Mouse (Mus musculus): Measurements from ENCODE around the gene Ipo9. TPM values are rescaled to one million over a fixed set of nuclear protein-coding genes. Genes with fewer than 3 reads are reported as not detected.

The Ipo9 gene
- 10 to 100 TPM; 23.4 to 24.1 TPM for total RNA-seq (2021)
- long read RNA-seq, experiment 1, full-length matches to known transcripts: 3 of 3 reads
- long read RNA-seq, experiment 1, partial matches to known transcripts: 0 of 3 reads
- long read RNA-seq, experiment 1, other reads (novel, unspliced or antisense): 0 of 3 reads
- long read RNA-seq, experiment 2, full-length matches to known transcripts: 6 of 7 reads
- long read RNA-seq, experiment 2, partial matches to known transcripts: 0 of 7 reads
- long read RNA-seq, experiment 2, other reads (novel, unspliced or antisense): 1 of 7 reads

DNA sequence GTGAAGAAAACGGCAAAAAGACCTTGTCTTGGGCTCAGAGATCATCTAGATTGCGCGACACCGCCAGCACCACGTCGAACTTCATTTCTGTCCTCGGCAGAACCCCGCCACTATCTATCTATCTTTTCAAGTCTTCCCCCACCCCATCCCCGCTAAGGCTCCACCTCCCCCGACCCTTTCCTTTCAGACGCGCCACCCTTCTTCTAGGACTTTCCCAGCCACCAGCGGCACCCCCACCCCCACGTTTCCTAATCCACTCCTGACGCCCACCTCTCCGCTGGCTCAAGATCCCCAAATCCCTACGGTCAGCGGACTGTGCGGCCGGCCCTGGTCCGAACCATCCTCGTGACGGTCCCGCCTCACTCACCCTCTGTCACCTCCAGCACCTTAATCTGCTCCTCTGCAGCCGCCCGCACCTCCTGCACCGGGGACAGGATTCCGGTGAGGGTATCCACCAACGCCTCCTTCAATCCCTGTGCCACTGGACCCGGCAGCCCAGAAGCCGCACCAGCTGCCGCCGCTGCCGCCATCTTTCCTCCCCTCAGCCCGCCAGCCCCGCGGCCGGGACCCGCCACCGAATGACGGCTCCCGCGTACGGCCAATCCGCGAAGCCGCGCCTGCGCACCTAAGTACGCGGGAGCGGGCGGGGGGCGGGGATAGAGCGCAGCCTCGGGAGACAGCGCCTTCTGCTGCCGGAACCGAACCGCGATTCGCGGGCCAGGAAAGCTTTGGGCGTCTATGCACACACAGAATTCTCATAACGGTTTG, at the start of gene Ipo9:
Ipo9 (minus strand) TSS at position 599 of the 768 bp plus-strand sequence.
- intact Hi-C loops (cut with DNase I): no loop called here
- peak; percentile 84 to 91 for DNase-seq

DNA sequence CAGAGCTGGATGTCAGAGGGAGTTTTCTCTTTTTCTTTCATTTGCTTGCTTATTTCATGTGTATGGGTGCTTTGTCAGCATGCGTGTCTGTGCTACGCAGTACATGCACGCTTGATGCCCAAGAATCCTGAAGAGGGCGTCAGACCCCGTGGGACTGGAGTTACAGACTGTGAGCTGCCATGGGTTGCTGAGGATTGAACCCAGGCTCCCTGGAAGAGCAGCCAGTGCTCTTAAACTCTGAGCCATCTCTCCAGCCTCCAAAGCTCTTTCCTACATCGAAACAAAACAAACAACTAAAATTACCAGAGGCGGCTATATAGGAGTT, 45.2 kb upstream of the Ipo9 start:
- intact Hi-C loops (cut with DNase I): no loop called here

DNA sequence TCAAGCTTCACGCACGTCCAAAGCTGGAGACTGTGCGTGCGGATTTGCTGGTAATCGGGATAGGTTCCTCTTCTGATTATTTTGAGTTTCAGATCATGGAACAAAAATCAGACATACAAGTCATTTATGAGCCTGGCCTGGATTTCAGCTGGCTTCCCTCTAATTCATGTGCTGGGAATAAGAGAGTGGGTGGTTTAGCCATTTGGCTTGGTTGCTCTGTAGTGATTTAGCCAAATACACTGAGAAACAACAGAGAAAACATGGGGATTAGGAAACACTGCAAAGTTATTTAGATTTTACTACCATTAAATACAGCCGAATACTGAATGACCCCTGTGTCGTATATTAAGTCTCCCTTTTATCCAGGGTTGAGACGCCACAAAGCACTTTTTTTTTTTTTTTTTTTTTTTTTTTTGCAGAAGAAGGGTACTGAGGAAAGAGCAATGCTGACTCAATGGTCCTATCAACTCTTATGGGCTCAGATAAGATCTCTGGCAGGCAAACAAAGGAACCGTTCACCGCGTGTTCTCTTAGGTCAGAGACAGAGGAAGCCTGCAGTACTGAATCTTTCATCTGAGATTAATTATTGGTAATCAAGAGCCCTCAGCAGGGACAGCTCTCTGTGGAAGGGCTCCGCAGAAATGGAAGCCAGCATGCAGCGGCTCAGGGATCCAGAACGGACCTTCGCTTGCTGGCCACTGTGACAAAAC, 44.7 kb upstream of the Ipo9 start:
- intact Hi-C loops (cut with DNase I): no loop called here
- DNase-seq: no peak

More for the DNA sequence above, 45.2 kb upstream of the Ipo9 start:
- DNase-seq: no peak

DNA sequence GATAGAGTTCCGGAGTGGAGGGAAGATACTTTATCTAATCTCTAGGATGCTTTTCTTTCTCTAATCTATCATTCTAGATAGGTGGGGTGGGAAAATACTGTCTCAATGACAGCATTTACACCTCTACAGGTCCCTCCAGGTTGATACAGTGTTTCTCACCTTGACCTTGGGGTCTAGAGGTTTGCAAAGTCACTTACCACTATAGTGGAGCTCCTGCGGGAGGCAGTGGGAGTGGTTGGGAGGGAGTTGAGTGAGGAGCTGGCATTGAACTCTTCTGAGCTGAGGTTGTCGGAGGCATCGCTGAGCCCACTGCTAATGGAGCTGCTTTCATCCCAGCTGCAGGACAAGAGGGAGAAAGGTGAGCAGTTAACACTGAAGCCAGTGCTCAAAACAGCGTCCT, 42.2 kb upstream of the Ipo9 start:
- no peak for DNase-seq
- intact Hi-C loops (cut with DNase I): no loop called here

DNA sequence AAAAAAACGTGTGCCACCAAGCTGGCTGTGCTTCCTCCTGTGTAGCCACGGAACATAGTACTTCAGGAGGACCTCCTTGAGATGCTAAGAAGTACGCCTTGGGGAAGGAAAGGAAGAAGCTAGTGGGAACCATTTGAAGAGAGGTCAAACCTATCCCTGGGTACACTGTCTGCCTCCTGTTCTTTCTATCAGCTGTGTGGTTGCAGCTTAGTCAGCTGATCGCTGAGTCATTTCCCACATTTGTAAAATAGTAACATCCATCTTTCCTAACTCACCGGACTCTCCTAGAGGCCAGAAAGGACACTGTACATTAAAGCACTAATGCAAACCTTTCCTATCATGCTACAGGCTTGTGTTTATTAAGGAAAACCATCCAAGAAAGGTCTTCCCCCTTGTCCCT, 41.4 kb upstream of the Ipo9 start:
- DNase-seq: no peak
- intact Hi-C loops (cut with DNase I): no loop called here

DNA sequence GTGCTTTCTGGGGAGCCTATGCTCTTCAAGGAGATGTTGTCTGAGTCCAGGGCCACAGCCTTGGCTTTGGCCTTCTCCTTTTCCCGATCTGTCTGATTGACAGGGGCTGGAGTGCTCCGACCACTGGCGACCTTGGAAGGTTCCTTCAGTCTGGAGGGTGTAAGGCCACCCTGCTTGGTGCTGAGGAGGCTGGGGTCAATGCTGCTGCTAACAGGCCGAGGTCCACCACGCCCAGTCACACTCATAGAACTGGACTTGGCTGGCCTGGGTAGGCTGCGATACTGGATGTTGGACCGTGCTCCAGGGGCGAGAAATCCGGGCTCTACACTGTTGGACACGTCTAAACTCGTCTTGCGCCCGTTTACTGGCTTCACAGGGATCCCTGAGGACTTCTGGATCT, 40.2 kb upstream of the Ipo9 start:
- DNase-seq: no peak
- intact Hi-C loops (cut with DNase I): no loop called here

DNA sequence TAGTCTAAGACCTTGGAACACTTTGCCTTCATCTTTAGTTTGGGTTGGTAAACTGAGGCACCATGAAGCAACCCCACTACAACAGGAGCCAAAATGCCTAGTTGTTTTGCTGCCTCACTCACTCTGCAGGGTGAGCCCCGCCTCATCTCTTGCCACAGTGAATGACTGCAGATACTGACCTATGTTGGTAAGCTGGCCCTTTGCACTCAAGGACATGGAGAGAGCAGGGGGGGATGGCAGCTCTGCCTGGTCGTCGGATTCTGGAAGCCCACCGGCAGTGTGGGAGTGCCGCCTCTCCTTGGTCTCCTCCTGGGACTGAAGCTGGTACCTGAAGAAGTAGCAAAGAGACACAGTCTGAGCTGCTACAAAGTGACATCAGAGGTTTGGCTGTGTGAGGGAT, 37.2 kb upstream of the Ipo9 start:
- intact Hi-C loops (cut with DNase I): no loop called here
- DNase-seq: no peak

DNA sequence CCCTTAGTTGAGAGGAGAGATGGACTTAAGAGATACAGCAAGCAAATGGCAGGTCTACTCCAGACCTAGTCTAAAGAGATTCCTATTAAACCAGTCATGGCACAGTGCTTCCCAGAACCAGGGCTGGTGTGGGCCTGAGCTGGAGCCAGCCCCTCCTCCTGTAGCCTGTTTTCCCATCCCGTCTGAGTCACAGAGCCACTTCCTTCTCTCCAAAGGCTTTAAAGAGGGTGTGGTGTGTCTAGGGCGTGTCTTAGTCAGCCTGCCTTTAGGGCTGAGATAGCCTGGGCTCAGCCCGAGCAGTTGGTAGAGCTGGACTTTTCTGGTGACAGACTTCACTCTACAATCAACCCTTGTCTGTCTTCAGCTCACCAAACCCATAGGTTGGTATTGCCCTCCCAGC, 36.6 kb upstream of the Ipo9 start:
- no peak for DNase-seq
- intact Hi-C loops (cut with DNase I): no loop called here

DNA sequence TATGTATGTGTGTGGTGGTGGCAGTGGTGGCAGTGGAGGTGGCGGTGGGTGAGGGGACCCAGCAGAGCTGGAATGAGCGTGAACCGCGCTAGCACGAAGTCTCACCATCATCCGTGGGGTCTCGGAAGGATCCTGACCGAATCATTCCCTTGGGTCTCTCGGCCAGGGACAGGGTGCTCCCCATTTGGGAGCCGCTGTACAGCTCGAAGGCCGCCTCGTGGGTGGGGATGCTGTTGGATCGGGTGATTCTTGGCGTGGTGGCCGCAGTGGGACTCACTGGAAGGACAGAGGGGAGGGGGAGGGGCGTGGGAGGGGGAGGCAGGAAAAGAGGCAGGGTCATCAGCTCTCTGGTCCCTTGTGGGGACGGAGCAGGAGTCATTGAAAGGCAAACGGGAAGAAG, 35.4 kb upstream of the Ipo9 start:
- DNase-seq: no peak
- intact Hi-C loops (cut with DNase I): no loop called here

DNA sequence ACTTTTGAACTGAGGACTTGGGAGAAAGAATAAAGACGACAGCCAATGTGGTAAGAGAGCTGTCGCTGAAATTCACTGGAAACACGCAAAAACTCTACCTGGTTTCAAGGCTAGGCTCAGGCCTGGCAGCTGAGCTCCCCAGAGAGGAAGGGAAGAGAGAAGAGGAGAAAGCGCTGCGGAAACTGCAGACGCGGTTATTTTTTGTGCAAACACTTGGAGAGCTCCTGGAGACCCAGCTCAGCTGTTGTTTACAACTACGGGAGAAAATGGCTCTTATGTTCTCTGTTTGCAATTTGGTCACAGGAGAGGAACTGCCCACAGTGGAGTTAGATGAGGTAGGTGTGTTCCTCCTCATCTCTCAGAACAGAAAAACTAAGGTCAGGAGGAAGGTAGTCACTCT, 32.4 kb upstream of the Ipo9 start:
- intact Hi-C loops (cut with DNase I): no loop called here
- no peak for DNase-seq

DNA sequence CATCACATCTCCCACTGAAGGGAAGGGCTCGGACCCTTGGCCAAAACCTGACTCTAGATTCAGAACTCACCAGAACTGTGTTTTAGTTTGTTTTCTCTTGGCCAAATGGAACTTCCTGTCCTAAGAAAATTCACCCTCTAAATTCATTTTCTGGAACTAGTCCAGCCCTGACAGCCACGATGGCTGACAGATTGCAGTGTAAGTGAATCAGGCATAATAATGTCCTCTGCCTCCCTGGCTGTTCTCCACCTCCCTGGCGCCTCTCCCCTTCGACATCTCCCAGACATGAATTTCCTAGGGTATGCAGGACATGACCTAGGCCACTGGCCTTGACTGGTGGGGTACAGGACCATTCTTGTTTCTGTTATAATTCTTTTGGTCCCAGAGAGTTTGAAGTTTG, 32.0 kb upstream of the Ipo9 start:
- DNase-seq: no peak
- intact Hi-C loops (cut with DNase I): no loop called here

DNA sequence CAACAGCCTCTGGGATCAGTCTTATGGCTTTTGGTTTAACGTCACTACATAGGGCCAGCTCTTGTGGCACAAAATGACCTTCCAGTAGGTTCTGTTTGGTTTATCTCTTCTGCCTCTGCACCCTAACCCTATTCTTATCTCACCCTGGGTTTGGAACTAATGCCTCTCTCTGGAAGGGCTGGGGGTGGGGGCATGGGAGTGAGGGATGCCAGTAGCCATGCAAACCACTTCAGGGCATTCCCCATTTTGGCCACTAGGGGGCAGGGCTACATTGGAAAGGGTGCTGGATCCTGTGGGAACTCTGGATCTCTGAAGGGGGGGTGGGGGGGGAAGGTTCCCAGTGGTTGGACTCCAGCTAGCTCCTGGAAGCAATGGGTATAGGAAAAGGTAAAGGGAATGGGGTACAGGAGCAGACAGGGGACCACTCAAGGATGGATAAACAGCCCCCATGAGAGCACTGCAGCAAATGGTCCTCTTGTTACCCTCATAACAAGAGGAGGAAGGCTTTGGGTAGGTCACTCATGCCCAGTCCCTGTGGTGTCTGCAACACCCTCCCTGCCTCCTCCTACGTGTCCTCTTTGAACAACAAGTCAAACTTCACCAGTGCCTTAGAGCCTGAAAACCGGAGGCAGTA, 30.9 kb upstream of the Ipo9 start:
- intact Hi-C loops (cut with DNase I): loop anchor here (1.0 to 2.0 kb wide), 3 partner anchors 79 to 238 kb away; no protein-coding TSS in a partner anchor
- peak; percentile 66 to 69 for DNase-seq

DNA sequence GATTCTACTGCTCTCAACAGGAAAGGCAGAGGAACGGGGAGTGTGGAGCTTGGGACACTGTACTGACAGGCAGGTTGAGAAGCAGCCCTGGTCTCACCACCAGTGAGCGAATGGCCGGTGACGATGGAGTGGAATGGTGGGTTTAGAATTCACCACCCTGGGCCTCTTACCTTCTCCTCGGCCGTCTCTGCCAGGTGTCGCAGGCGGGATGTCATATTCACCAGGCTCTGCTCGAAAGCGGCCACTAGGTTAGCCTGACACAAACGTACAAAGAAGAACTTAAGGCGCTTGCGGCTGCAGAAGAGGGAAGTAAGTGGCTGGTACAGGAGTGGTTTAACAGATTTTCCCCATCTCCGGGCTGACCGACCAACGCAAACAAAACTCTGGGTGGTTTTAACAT, 30.2 kb upstream of the Ipo9 start:
- intact Hi-C loops (cut with DNase I): loop anchor here (2.0 kb wide), 2 partner anchors 210 to 238 kb away; no protein-coding TSS in a partner anchor
- DNase-seq: no peak

DNA sequence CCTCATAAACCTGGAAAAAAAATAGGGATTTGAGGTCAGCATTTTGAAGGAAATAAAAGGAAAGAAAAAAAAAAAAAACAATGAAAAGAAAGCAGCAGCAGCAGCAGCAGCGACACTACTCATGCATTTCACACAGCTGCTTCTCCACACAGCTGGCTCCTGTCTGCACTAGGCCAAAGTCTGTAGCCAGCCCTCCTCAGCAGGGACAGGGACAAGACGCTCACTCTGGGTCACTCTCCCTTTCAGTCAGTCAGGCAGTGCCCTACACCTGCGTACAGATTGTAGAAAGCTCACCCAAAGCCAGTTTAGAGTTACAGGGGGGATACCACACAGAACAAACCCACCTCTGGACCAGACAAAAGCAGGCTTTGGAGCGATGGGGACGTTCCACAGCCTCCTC, 27.6 kb upstream of the Ipo9 start:
- DNase-seq: no peak
- intact Hi-C loops (cut with DNase I): no loop called here

DNA sequence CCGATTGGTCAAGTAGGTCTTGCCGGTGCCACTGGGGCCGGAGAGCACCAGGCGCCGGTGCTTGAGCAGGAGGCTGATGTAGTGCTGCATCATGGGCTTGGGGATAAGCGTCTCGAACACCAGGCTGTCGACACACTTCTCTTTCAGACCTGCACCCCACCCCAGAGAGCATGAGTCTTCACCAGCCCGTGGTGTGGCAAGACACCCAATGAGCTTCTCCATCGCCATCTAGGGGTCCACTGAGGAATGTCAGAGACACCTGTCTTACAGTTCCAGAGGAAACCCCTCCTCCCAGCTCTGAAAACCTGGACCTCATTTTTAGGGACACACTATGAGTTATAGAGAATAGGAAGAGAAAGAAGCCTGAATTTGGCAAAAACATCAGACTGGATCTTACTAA, 22.0 kb upstream of the Ipo9 start:
- DNase-seq: no peak
- intact Hi-C loops (cut with DNase I): no loop called here

DNA sequence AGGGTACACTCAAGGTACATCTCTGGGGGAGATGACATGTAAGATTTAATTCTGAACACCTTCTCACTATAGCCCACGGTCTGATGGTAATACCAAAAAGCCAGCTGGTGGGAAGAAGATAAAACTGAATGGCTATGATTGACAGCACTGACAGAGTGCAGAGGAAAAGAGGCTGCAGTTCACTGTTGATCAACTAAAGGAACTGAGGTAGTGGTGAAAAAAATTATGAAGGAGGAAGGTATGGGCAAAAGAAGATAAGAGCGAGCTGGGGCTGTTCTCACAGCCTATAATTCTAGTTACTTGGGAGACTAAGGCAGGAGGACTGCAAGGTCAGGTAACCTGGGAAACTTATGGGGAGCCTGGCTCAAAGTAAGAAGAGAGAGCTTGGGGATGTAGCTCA, 21.1 kb upstream of the Ipo9 start:
- no peak for DNase-seq
- intact Hi-C loops (cut with DNase I): no loop called here

DNA sequence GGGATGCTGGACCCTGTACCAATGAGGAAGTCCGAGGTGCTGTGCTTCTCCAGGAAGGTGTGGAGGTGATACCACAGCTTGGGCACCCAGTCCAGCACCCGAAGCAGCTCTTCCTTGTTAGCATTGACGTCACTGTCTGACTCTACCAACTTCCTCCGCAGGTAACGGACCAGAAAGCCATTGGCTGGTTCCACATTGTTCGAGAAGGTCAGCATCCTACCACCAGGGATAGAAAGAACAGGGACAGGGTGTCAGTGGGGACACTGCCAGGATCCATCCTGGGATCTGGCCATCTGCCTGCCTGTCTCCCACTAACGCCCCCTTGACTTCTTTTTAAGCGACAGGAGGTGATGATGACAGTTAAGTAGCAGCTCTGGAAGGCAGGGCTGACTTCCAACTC, 19.6 kb upstream of the Ipo9 start:
- no peak for DNase-seq
- intact Hi-C loops (cut with DNase I): no loop called here

DNA sequence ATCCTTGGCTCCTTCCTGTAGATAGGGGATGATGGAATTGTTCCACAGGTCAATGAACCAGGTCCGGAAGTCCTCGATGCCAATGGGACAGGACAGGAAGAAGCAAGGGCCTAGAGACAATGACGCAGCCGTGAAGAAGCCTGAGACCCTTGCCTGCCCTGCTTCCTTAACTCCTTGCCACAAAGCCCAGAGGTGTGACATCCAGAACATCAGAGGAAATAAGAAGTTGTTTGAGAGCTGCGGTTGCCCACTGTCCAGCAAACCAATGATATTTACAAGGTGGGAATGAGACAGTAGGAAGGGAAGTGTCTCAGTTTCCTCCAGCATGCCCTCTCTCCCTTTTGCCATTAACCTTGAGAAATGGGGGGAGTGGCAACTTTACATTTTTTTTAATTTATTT, 18.6 kb upstream of the Ipo9 start:
- no peak for DNase-seq
- intact Hi-C loops (cut with DNase I): no loop called here

DNA sequence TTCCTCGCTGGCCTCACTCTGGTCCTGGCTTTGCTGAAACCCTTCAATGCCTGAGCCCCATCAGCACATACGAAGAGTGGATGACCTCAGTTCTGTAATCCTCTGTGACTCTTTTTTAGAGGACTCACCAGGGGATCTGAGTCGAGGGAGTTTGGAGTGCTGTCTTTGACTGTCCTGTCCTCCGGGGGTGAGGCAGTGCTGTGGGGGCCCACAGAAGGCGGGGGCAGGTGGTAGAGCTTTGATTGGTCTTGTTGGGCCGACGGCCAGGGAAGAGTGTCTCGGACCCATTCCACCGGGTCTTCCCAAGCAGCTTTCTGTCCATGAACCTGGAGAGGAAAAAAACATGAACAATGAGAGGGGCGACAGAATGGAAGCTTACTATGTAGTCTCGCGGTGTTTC, 13.2 kb upstream of the Ipo9 start:
- intact Hi-C loops (cut with DNase I): no loop called here
- DNase-seq: no peak

DNA sequence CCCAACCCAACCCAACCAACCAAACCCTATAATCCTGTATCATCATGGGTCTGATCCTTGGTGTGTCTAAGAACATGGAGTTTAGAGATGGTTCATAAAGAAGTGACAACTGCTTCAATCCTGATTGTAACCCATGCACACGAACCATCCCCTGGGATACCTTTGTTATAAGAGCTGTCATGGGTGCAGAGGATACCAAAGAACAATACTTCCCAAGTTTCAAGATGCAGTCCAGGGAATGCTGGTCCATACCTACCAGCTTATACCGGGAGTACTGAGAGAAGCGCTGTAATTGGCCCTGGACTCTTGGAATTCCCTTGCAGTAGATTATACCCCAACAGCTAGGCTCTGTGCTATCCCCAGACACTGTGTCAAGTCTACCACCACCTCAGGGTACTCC, 11.6 kb upstream of the Ipo9 start:
- DNase-seq: no peak

DNA sequence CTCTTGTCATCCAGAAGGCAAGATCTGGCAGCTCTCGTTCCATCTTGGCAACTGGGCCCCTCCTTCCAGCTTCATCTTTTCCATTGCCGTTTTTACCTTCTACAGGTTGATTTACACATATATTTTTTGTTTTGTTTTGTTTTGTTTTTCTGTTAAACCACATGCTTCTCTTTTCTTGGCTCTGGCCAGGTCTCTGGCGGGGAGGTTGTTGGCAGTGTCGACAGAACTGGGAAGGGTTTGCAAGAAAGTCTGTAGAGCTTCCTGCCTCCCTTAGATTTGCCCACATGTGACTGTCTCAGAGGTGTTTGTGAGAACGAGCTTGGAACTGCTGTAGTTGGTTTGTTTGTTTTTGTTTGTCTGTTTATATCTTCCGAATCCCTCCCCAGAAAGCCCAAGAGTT, 10.7 kb upstream of the Ipo9 start:
- intact Hi-C loops (cut with DNase I): no loop called here
- no peak for DNase-seq

More for the DNA sequence above, 11.6 kb upstream of the Ipo9 start:
- intact Hi-C loops (cut with DNase I): no loop called here

All from gastrocnemius, postnatal 36 days (tissue).